Comparison of ENCODE assay signal across 20 mouse cellular contexts in the genomic region with DNA sequence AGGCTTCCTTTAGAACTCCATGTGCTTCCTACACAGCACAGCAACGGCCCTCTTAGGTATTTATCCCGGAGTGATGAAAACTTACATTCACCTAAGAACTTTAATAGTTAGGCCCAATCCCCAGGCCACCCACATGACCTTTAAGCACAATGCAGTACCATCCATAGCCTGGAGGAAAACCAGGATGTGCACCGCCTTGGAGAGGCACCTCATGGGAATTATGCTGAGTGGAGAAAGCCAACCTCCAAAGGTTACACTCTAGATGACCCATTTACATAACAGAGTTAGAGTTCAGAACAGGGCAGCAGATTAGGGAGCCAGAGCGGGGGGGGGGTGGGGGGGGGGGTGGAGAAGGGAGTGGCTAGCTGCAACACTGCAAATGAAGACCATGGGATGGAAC. TPM values are rescaled to one million over a fixed set of nuclear protein-coding genes. Genes with fewer than 3 reads are reported as not detected.
DNase-seq lines count a peak whose midpoint lies in the region; ATAC-seq and TF ChIP-seq lines count a peak whose summit lies in the region.
"Had no signal": no experiment of that assay in that cellular context is flagged by ENCODE, and none has a peak within 500 bp of the region (broad histone marks: within the 10 kb centered on the region; RNA-seq: fewer than 3 reads in every experiment).

No protein-coding gene starts in this region.

- H3K4me2 ChIP-seq in hindbrain, postnatal 0 days (ENCODE audit: low read depth, low read length): no peak overlapping the region
- no peak overlapping the region for H3K4me2 ChIP-seq in hindbrain, embryonic 13.5 days
- H3K4me2 ChIP-seq: embryonic facial prominence, embryonic 13.5 days; forebrain, embryonic 15.5 days; limb, embryonic 15.5 days; midbrain, embryonic 13.5 days; neural tube, embryonic 13.5 days had no signal

- no peak for TF ChIP-seq EP300 in ES-Bruce4 (IDR thresholded peaks at IDR 0.05; ENCODE audit: insufficient read depth, low read depth, low read length)

- H3K9ac ChIP-seq in hindbrain, postnatal 0 days (replicated peaks; ENCODE audit: low read length): no peak overlapping the region
- no peak overlapping the region for H3K9ac ChIP-seq in hindbrain, embryonic 13.5 days
- no peak overlapping the region for H3K9ac ChIP-seq in ES-Bruce4 (ENCODE audit: low read depth, poor library complexity, severe bottlenecking)
- H3K9ac ChIP-seq: embryonic facial prominence, embryonic 13.5 days; forebrain, embryonic 15.5 days; limb, embryonic 15.5 days; liver, postnatal 0 days; midbrain, embryonic 13.5 days; neural tube, embryonic 13.5 days had no signal

- peak; percentile 6; the same call in 1 of the 2 replicates for TF ChIP-seq CTCF in hindbrain, postnatal 0 days (IDR thresholded peaks at IDR 0.05; ENCODE audit: low read depth)
- no peak for TF ChIP-seq CTCF in ES-Bruce4 (IDR thresholded peaks at IDR 0.05; ENCODE audit: low read depth, low read length)

- H3K4me1 ChIP-seq in hindbrain, postnatal 0 days (ENCODE audit: insufficient read depth, low read length): 0 out of 2 replicates have a peak, but pooled peaks cover 7% of the 10 kb centered on the region
- peaks cover 21% of the 10 kb centered on the region for H3K4me1 ChIP-seq in hindbrain, embryonic 13.5 days (replicated peaks)
- H3K4me1 ChIP-seq in ES-Bruce4 (ENCODE audit: control insufficient read depth, insufficient read depth, low read length): peaks cover 1% of the 10 kb centered on the region

- H3K9me3 ChIP-seq in hindbrain, postnatal 0 days (ENCODE audit: low read length): no peaks in the 10 kb centered on the region
- no peaks in the 10 kb centered on the region for H3K9me3 ChIP-seq in hindbrain, embryonic 13.5 days
- H3K9me3 ChIP-seq in ES-Bruce4 (replicated peaks; ENCODE audit: control insufficient read depth, insufficient read depth, low read length, poor library complexity, severe bottlenecking): 0 out of 2 replicates have a peak, but pooled peaks cover 3% of the 10 kb centered on the region
- H3K9me3 ChIP-seq: embryonic facial prominence, embryonic 13.5 days; forebrain, embryonic 15.5 days; limb, embryonic 15.5 days; midbrain, embryonic 13.5 days; neural tube, embryonic 13.5 days had no signal

- no peak overlapping the region for H3K27ac ChIP-seq in hindbrain, postnatal 0 days
- H3K27ac ChIP-seq in hindbrain, embryonic 13.5 days: no peak overlapping the region
- peak overlapping the region; percentile 25; the same call in 1 of the 2 replicates for H3K27ac ChIP-seq in ES-Bruce4 (ENCODE audit: insufficient read depth, low read length)
- H3K27ac ChIP-seq: embryonic facial prominence, embryonic 13.5 days; forebrain, embryonic 15.5 days; layer of hippocampus, adult 2 months; limb, embryonic 15.5 days; midbrain, embryonic 13.5 days; neural tube, embryonic 13.5 days; stomach, postnatal 0 days had no signal

- TF ChIP-seq POLR2A in ES-Bruce4 (IDR thresholded peaks at IDR 0.05; ENCODE audit: insufficient read depth, low read length): no peak

- WGBS in hindbrain, postnatal 0 days: 70% methylated on average over 3 of the region's 4 CpGs
- 72% methylated on average over 3 of the region's 4 CpGs for WGBS in hindbrain, embryonic 13.5 days

- H3K27me3 ChIP-seq in hindbrain, postnatal 0 days (ENCODE audit: insufficient read depth, low read length): no peaks in the 10 kb centered on the region
- no peaks in the 10 kb centered on the region for H3K27me3 ChIP-seq in hindbrain, embryonic 13.5 days
- H3K27me3 ChIP-seq in ES-Bruce4 (ENCODE audit: control insufficient read depth, insufficient read depth, low read length, poor library complexity, severe bottlenecking): no peaks in the 10 kb centered on the region
- H3K27me3 ChIP-seq: embryonic facial prominence, embryonic 13.5 days; forebrain, embryonic 15.5 days; limb, embryonic 15.5 days; midbrain, embryonic 13.5 days; neural tube, embryonic 13.5 days had no signal

- H3K36me3 ChIP-seq in hindbrain, postnatal 0 days (ENCODE audit: insufficient read depth, low read length): no peaks in the 10 kb centered on the region; the same call in 1 of the 2 replicates
- peaks cover 16% of the 10 kb centered on the region; the same call in 1 of the 2 replicates for H3K36me3 ChIP-seq in hindbrain, embryonic 13.5 days
- peaks cover 11% of the 10 kb centered on the region; the same call in 1 of the 2 replicates for H3K36me3 ChIP-seq in ES-Bruce4 (ENCODE audit: control insufficient read depth, insufficient read depth, low read length, poor library complexity, severe bottlenecking)

- H3K4me3 ChIP-seq in hindbrain, postnatal 0 days (ENCODE audit: low read length): no peak overlapping the region
- no peak overlapping the region for H3K4me3 ChIP-seq in hindbrain, embryonic 13.5 days
- no peak overlapping the region for H3K4me3 ChIP-seq in ES-Bruce4 (ENCODE audit: low read depth, low read length)
- H3K4me3 ChIP-seq: embryonic facial prominence, embryonic 13.5 days; forebrain, embryonic 15.5 days; layer of hippocampus, adult 2 months; limb, embryonic 15.5 days; midbrain, embryonic 13.5 days; neural tube, embryonic 13.5 days had no signal

- DNase-seq in hindbrain, postnatal 0 days (ENCODE audit: low spot score): no peak
- peak; percentile 77 for DNase-seq in ES-CJ7 (ENCODE audit: low read depth, low spot score)
- DNase-seq in retina, embryonic 14.5 days (ENCODE audit: low spot score): peak; percentile 26
- DNase-seq in layer of hippocampus, adult 8-10 months (ENCODE audit: low spot score in 2 of 2): no peak
- no peak for DNase-seq in adrenal gland, adult 2 months
- DNase-seq: cerebellum, adult 9-10 months; heart, postnatal 36 days; kidney, postnatal 14 days; liver, postnatal 0 days; lung, postnatal 10 days; right cerebral cortex, postnatal 4 days had no signal

- no peak for ATAC-seq in hindbrain, postnatal 0 days
- ATAC-seq in hindbrain, embryonic 13.5 days (ENCODE audit: low FRiP score): no peak
- ATAC-seq: forebrain, embryonic 15.5 days; liver, postnatal 0 days; midbrain, embryonic 13.5 days had no signal

RNA-seq across cellular contexts. Expression of a gene that starts 3.1 kb away (rescaled TPM):
- total RNA-seq in hindbrain, postnatal 0 days (2014; rRNA removed): 20.5 and 21.5 TPM in 2 replicates
- 8.9 and 10.5 TPM in 2 replicates for polyA plus RNA-seq in hindbrain, postnatal 0 days (2015; fragmentation: Nextera tagmentation; extraction: Ambion mirVana)
- 12.8 and 13.7 TPM in 2 replicates for polyA plus RNA-seq in hindbrain, embryonic 13.5 days (2015; fragmentation: Nextera tagmentation; extraction: Ambion mirVana)
- polyA plus RNA-seq in ES-Bruce4 (2011; ENCODE audit: insufficient read depth, insufficient read length, low read depth, missing spikeins): 42.3 and 43.2 TPM in 2 replicates
- 10 to 100 TPM; 39.8 to 42.3 (median 41.1) TPM for total RNA-seq in layer of hippocampus, adult 8-10 months (2022)
- 10 to 100 TPM; 71.0 to 95.8 TPM for total RNA-seq in adrenal gland, adult 2 months (2021)
- 25.3 and 26.6 TPM in 2 replicates for polyA plus RNA-seq in adrenal gland, adult 2 months (2012; rRNA removed)

RNA-seq across cellular contexts. Expression of a gene that starts 32.3 kb away (rescaled TPM):
- total RNA-seq in hindbrain, postnatal 0 days (2014; rRNA removed): 55.0 and 59.3 TPM in 2 replicates
- polyA plus RNA-seq in hindbrain, postnatal 0 days (2015; fragmentation: Nextera tagmentation; extraction: Ambion mirVana): 222 and 224 TPM in 2 replicates
- polyA plus RNA-seq in hindbrain, embryonic 13.5 days (2015; fragmentation: Nextera tagmentation; extraction: Ambion mirVana): 198 TPM in 2 replicates
- 174 and 184 TPM in 2 replicates for polyA plus RNA-seq in ES-Bruce4 (2011; ENCODE audit: insufficient read depth, insufficient read length, low read depth, missing spikeins)
- 100 to 1,000 TPM; 154 to 177 (median 170) TPM for total RNA-seq in layer of hippocampus, adult 8-10 months (2022)
- 100 to 1,000 TPM; 299 to 348 TPM for total RNA-seq in adrenal gland, adult 2 months (2021)
- 433 and 460 TPM in 2 replicates for polyA plus RNA-seq in adrenal gland, adult 2 months (2012; rRNA removed)

RNA-seq across cellular contexts. Expression of a gene that starts 53.9 kb away (rescaled TPM):
- 1.1 and 1.3 TPM in 2 replicates for total RNA-seq in hindbrain, postnatal 0 days (2014; rRNA removed)
- polyA plus RNA-seq in hindbrain, postnatal 0 days (2015; fragmentation: Nextera tagmentation; extraction: Ambion mirVana): 1.4 and 1.5 TPM in 2 replicates
- polyA plus RNA-seq in hindbrain, embryonic 13.5 days (2015; fragmentation: Nextera tagmentation; extraction: Ambion mirVana): 1.2 and 1.5 TPM in 2 replicates
- 0.84 and 0.88 TPM in 2 replicates for polyA plus RNA-seq in ES-Bruce4 (2011; ENCODE audit: insufficient read depth, insufficient read length, low read depth, missing spikeins)
- 1 to 10 TPM; 1.6 to 2.2 (median 1.9) TPM for total RNA-seq in layer of hippocampus, adult 8-10 months (2022)
- 1 to 10 TPM; 1.2 to 2.5 TPM for total RNA-seq in adrenal gland, adult 2 months (2021)
- 0.29 and 0.57 TPM in 2 replicates for polyA plus RNA-seq in adrenal gland, adult 2 months (2012; rRNA removed)

RNA-seq across cellular contexts. Expression of a gene that starts 54.1 kb away (rescaled TPM):
- 17.9 and 18.2 TPM in 2 replicates for total RNA-seq in hindbrain, postnatal 0 days (2014; rRNA removed)
- polyA plus RNA-seq in hindbrain, postnatal 0 days (2015; fragmentation: Nextera tagmentation; extraction: Ambion mirVana): 50.9 and 55.8 TPM in 2 replicates
- 65.8 and 72.4 TPM in 2 replicates for polyA plus RNA-seq in hindbrain, embryonic 13.5 days (2015; fragmentation: Nextera tagmentation; extraction: Ambion mirVana)
- 47.1 and 53.7 TPM in 2 replicates for polyA plus RNA-seq in ES-Bruce4 (2011; ENCODE audit: insufficient read depth, insufficient read length, low read depth, missing spikeins)
- total RNA-seq in layer of hippocampus, adult 8-10 months (2022): 10 to 100 TPM; 22.7 to 37.1 (median 30.9) TPM
- 10 to 100 TPM; 32.2 to 33.3 TPM for total RNA-seq in adrenal gland, adult 2 months (2021)
- polyA plus RNA-seq in adrenal gland, adult 2 months (2012; rRNA removed): 3.9 and 6.0 TPM in 2 replicates

Comparison
In these comparisons a context has a peak if more than half of its experiments do, and no peak if none do; other contexts are left out.
1. DNase-seq: peak in ES-CJ7 (single experiment) and retina, embryonic 14.5 days (single experiment); none in hindbrain, postnatal 0 days (single experiment), layer of hippocampus, adult 8-10 months (0 of 2) and adrenal gland, adult 2 months (single experiment).